Mouse (Mus musculus) lung, adult 18-20 months (tissue): ENCODE results near the gene Gm9857.
A peak's percentile ranks its signal among the peaks of the same experiment; 100 is the strongest.

ENCODE experiments used
- DNase-seq, 2 experiments: peaks; one replicate each; pipeline ENCODE4 v3.0.0; 2022; ENCODE audit warnings: mixed read lengths in 2 of 2

Gm9857 gene

DNA sequence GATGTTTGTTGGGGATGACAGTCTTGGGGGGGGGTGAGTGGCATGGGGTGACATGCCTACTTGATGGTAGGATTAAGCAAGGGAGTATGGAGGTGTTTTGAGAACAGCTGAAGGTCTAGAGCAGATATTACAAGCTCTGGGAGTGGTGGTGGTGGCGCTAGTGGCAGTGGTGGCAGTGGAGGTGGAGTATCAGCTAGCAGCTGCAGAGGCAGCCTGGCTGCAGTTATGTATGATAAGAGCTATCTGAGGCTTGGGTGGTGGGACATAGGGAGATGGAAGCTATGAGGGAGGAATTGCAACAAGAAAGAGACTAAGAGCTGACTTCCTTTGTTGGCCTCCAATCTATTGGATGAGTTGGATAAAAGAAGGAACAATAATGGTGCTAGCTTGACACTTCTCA, 18.4 kb downstream of the Gm9857 start:
- DNase-seq: no peak

DNA sequence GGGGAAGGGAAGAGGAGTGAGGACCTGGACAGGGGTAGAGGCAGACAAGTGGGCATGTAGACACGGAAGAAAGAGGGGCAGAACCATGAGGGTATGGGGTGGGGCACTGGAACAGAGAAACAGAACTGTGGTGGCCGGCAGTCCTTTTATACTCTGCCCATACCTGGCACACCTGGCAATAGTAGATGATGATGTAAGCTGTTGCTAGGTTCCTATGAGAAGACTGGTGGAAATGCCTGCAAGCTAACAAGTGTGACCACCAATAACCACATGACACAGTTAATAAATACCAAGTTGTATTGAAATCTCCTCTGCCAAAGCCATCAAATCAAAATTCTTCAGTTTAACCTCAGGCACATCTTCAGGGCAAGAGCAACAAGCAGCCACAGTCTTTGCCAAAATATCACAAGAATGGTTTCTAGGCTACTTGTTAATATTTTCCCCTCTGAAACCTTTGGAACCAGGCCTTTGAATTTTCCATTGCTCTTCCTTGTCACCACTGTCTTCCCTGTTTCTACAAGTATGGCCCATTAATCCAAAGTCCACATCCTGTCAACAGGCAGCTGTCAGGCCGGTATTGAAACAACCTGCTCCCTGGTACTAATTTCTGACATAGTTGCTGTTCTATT, 19.7 kb downstream of the Gm9857 start:
- no peak for DNase-seq

DNA sequence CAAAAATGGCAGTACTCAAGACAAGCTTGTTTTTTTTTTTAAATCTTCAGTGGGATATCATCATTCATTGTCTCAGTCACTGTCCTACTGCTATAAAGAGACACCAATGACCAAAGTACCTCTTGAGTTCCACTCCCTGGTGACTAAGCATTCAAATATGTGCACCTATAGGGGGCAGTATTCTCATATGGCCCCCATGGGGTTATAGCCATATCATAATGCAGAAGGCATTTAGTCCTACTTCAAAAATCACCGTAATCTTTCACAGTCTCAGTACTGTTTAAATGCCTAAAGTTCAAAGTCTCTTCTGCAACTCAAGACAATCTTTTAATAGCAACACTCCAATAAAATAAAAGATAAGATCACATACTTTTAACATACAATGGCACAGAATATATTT, 21.4 kb downstream of the Gm9857 start:
- no peak for DNase-seq

DNA sequence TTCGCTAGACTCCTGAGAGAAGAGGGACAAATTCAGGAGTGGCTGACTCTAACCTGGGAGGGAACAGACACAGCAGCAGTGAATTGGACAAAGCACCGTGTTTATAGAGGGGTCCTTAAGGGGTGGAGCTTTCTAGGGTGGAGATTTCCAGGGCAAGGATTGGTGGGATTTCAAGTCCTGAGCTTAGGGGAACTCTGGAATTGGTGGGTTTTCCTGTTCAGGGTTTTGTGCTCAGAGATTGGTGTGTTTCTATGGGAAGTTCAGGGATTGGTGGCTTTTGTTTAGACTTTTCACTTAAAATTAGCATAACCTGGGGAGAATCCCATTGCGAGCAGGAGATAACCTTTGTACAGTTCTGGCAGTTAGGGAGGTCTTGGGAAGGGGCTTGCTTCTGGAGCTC, 22.3 kb downstream of the Gm9857 start:
- no peak for DNase-seq

DNA sequence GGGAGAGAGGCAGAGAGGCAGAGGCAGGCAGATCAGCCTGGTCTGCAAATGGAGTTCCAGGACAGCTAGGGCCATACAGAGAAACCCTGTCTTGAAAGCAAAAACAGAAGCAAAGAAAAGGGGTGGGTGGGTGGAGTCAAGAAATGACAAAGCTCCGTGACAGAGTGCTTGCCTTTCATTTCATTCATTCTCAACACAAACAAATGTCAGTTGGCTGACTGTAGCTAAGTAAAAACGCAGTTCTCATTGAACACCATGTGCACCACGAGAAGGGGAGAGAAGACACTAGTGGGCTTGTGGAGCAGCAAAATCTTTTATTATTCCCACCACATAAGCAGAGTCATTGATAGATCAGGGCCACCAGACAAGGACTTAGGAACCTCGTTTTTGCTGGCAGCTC, 23.4 kb downstream of the Gm9857 start:
- DNase-seq: no peak

DNA sequence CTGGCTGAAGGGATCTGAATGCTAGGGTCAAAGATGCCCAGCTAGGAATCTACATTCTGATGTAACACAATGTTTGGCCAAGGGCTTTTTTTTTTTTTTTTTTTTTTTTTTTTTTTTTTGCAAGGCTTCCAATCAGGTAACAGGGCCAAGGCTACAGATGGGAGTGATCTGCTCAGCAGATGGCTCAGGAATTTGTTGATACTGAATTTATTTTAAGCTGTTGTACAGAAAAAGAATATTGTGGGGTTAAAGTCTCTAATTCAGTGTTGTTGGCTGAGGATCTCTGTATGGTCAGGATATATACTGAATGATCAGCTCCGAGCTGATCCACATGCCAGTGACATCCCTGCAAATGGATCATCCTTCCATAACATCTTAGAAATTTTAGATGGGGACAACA, 24.2 kb downstream of the Gm9857 start:
- no peak for DNase-seq

DNA sequence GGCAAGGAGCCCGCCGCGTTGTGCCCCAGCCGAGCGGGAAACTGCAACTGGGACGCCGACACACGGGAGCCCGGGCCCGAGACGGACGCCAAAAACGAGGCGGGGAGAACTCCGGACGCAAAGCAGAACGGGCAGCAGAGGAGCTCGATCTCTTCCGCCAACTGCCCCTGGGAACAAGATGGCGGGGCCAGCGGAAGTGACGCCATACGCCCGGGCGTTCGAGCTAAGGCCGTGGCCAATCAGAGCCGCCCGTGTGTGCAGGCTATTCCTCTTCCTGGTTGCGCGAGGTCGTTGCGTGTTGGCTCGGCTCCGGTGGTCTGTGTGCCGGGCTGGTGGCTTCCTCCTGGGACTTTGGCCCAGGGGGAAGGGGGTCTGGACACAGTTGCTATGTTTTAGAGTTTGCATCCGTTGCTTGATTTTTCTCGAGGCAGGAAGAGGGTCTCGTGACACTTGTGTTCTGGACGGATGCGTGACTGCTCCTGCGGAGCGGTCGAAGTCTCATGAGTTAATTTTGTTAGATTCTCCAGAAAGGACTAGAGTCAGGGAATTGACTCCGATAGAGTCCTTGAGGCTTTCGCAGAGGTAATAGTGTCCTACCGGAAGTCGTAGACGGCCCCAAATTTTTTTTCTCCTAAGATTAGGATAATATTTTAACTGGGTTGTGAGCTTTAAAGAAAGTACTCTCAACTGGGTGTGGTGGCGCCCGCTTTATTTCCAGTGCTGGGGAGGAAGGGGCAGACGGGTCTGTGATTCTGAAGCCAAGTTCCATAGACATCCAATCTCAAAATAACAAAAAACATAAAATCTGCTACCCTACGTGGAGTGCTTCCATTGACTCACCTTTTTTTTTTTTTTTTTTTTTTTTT, 28.5 kb downstream of the Gm9857 start, which contains the start of gene Prpf38b:
Gene Prpf38b (minus strand): TSS at position 180 of the 866 bp plus-strand sequence.
- DNase-seq: peak; percentile 96

DNA sequence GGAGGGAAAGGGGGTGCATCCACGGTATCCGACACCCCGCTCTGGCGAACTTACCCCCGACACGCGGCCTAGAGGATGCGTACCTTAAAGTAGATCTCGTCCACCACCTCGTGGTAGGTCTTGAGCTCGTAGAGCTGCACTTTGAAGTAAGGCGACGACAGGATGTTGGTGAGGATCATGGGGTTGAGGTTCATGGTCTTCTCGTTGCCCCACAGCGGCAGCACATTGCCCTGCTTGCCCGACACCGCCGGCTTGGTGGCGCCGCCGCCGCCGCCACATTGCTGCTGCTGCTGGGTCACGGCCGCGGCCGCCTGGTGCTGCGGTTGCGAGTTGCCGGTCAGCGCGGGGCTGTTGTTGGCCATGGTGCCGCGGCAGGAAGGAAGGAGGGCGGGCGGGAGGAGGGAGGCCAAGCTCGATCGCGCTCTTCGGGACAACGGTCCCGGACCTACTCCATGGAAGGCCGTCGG, 29.1 kb downstream of the Gm9857 start:
- DNase-seq: peak; percentile 68 to 71

DNA sequence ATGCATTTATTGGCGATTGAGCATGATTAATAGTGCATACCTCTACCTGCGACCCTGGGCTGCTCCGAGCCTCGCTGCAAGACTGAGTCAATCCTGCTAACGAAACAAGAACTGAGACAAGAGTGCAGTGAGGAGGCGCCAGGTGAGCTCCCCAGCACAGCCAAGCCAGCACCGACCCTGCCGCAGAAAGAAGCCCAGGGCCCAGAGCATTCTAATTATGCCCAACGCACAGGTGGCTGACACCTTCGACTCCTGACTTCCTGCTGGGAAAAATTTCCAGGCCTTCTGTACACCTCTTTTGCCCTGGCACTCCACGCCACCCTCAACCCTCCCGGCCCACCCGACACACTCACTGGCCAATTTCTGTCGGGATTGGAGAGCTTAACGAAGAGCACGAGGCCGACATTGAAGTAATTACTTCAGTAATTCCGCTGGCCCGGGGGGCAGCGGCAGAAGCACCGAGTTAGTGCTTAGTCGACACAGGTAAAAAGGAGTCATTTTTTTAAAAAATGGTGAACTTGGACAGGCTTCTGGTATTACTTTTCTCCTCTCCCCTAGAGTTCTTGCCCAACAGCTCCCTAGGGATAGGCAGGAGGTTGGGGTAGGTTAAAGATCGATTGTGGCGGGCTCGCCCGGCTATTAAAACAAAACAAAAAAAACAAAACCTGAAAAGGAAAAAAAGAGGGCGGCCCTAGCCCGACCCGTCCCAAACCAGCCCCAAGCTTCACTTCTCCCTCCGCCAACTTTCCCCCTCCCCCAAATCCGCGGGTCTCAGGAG, 29.8 kb downstream of the Gm9857 start:
- peak in 1 of 2 experiments; percentile 17 for DNase-seq

DNA sequence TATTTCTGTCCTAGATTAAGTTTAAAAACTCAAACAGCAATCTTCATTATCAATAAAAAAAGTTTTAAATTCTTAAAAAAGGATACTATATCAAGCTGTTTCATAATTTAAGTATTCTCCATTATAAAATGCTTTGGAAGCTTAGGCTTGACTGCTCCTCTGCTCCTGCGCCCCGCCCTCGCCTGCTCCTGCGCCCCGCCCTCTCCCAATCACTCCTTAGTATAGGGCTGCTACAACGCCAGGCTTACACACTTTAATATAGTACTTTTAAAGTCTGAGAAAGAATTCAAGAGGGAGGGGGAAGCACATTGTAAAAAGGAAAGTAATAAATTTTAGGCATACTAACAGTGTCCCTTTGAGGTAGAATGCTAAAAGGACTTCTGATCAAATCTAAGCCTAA, 37.3 kb downstream of the Gm9857 start:
- DNase-seq: no peak

DNA sequence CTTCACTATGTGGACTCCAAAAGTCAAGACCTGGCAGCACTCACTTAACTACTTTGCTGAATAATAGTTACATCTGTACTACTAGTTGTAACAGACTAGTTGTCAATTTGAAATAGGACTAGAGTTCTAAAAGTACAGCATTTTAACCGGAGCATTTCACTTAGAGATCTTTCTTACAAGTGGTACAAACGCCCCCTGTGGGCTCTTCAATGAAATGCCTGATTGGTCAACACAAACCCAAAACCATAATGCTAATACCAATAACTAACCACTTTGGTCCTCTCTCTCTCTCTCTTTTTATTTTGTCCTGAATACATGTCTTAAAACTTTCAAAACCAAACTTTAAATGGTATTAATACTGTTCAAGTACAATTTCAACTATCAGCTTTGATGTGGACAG, 38.2 kb downstream of the Gm9857 start:
- no peak for DNase-seq

DNA sequence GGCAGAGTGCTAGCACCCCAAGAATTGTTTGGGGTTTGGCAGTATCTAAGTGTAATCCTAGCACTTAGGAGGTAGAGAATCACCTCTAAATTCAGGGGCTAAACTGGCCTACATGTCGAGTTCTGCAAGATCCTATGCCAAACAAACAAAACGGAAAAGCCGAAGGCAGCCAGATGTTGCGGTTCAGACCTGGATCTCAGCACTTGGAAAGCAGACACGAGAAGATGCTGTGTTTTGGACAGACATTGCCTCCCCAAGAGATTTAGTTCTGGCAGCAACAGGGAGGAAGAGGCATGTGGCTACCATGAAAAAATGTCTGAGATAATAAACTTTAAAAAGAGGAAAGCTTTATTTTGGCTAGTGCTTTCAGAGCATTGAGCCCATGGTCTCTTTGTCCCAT, 39.6 kb downstream of the Gm9857 start:
- no peak for DNase-seq

DNA sequence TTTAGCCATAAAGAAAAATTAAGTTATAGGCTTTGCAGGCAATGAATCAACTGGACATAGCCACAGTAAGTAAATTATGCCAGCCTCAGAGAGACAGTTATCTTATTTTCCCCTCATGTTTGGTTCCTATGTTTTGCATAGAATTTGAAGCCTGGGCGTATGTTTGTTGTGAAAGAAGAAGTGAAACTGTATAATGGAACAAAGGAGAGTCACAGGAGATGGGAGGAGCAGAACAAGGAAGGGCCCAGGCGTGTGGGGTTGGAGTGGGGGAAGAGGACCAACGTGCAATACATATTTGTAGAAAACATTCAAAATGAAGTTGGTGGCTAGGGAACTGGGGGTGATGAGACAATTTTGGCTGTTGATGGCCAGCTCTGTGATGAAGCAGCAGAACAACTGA, 40.1 kb downstream of the Gm9857 start:
- DNase-seq: peak; percentile 25 to 46

DNA sequence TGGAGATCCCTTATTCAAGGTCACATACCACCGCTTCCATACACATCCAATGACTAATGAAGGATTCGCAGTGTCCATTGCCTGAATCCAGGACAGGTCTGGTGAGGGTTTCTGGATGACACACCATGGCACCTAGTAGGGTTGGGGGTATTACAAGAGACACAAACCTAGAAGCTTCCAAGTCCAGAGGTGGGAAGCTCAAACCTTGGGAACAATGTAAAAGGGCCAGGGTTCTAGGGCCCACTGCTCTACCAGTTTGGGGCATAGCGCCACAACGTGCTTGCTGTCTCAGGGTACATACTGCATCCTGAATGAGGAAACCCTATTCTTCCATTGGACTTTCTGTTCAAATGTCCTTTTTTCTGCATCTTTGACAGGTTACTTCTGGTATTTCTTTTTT, 41.6 kb downstream of the Gm9857 start:
- no peak for DNase-seq

DNA sequence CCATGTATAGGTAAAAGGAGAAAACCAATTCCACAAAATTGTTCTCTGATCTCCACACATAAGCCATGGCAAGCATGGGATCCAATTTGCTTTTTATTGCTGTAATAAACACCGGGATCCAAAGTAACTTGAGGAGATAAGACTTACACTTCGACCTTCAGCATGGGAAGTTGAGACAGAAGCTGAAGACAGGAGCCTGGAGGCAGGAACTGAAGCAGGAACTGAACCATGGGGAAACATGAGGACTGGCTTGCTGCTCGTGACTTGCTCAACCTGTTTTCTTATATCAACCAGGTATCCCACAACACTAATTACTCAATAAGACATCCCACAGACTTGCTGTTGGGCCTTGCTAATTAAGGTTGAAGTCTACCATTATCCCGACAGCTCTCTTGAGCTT, 47.3 kb downstream of the Gm9857 start:
- DNase-seq: no peak

DNA sequence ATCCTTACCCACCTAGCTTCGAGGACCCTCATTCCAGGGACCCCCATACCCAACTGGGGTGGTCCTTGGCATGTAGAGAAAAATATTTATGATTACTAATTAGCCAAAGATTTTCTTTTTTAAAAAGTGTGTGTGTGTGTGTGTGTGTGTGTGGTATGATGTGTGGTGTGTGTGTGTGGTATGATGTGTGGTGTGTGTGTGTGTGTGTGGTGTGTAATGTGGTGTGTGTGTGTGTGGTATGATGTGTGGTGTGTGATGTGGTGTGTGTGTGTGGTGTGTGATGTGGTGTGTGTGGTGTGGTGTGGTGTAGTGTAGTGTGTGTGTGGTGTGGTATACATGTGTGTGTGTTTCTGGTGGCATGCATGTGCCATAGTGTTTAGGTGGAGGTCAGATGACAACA, 48.2 kb downstream of the Gm9857 start:
- no peak for DNase-seq
